Mouse (Mus musculus) stomach, embryonic 16.5 days (tissue): ENCODE measurements around the gene Nos3. TPM values are rescaled to one million over a fixed set of nuclear protein-coding genes. Genes with fewer than 3 reads are reported as not detected.

Experiments
- ATAC-seq: fragments of 200-750 bp; cut with Nextera tagmentation; 2 replicates; pipeline ENCODE4 v1.8.0; 2017; ENCODE audit warnings: moderate number of reproducible peaks, moderate TSS enrichment; ENCODE audit not compliant: insufficient read depth, low FRiP score
- H3K27ac ChIP-seq: fragments of 300-500 bp; sonication (generic); 2 replicates; pipeline ENCODE4 v1.5.1; 2014; ENCODE audit warnings: low read length
- H3K27me3 ChIP-seq: fragments of 300-500 bp; sonication (generic); 2 replicates; pipeline ENCODE4 v1.6.1; 2014; ENCODE audit warnings: low read length, control low read depth, mixed read lengths; ENCODE audit not compliant: control insufficient read depth, insufficient read depth
- H3K36me3 ChIP-seq: fragments of 300-500 bp; sonication (generic); 2 replicates; pipeline ENCODE4 v1.6.1; 2014; ENCODE audit warnings: low read length; ENCODE audit not compliant: control insufficient read depth, insufficient read depth
- H3K4me1 ChIP-seq: fragments of 300-500 bp; sonication (generic); 2 replicates; pipeline ENCODE4 v1.6.1; 2014; ENCODE audit warnings: low read length, control low read depth, mixed read lengths; ENCODE audit not compliant: control insufficient read depth, insufficient read depth
- H3K4me2 ChIP-seq: fragments of 300-500 bp; sonication (generic); 2 replicates; pipeline ENCODE4 v1.6.1; 2014; ENCODE audit warnings: low read depth, low read length, mixed read lengths
- H3K4me3 ChIP-seq: fragments of 300-500 bp; sonication (generic); replicated peaks from 2 replicates; pipeline ENCODE4 v1.5.1; 2014; ENCODE audit warnings: mild to moderate bottlenecking, low read length
- H3K9ac ChIP-seq: fragments of 300-500 bp; sonication (generic); 2 replicates; pipeline ENCODE4 v1.6.1; 2014; ENCODE audit warnings: low read length
- H3K9me3 ChIP-seq: fragments of 300-500 bp; sonication (generic); replicated peaks from 2 replicates; pipeline ENCODE4 v1.6.1; 2016; ENCODE audit warnings: low read length, control low read depth; ENCODE audit not compliant: control insufficient read depth
- WGBS: fragments of 180-500 bp; shearing (Covaris S2); extraction: QIAGEN DNeasy Blood & Tissue Kit; methylation state at CpG from one replicate; pipeline ENCODE4 v1.1.7; 2014; 5-methylcytosine and 5-hydroxymethylcytosine counted together
- polyA plus RNA-seq: library from polyadenylated mRNA; unstranded; fragments of >200 nt; fragmentation: Nextera tagmentation; extraction: Ambion mirVana; gene quantifications from 2 replicates; pipeline ENCODE4 v1.2.1, GENCODE M21; 2015

Nos3 gene
- polyA plus RNA-seq, 1 experiment from 2014 or later, result 6.5 TPM

DNA sequence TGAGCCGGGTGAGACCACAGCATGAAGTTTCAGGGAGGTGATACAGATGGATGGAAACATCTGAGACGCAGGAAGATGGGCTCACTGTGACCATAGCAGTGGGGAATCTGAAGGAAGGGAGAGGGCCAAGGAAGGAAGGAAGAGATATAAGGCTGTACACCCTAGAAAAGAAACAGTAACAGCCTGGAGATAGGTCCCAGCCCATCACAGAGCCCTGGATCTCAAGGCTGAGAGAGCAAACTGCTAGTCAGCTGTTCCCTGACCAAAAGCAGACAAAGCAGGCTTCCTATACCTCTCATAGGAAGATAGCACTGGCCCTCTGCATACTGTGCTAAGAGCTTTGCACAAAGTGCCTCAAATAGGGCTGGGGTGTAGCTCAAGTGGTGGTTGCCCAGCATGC, 14.1 kb downstream of the Nos3 start:
- Histone ChIP-seq H3K9ac (no peak overlapping the region), H3K27ac (no peak overlapping the region), H3K36me3 (no peaks in the 10 kb centered on the region), H3K4me2 (no peak overlapping the region), H3K27me3 (peaks cover 9% of the 10 kb centered on the region; the same call in 1 of the 2 replicates), H3K9me3 (no peaks in the 10 kb centered on the region), H3K4me3 (no peak overlapping the region), H3K4me1 (peaks cover 13% of the 10 kb centered on the region)
- 77% methylated on average over 2 of the region's 2 CpGs for WGBS
- ATAC-seq, result no peak

DNA sequence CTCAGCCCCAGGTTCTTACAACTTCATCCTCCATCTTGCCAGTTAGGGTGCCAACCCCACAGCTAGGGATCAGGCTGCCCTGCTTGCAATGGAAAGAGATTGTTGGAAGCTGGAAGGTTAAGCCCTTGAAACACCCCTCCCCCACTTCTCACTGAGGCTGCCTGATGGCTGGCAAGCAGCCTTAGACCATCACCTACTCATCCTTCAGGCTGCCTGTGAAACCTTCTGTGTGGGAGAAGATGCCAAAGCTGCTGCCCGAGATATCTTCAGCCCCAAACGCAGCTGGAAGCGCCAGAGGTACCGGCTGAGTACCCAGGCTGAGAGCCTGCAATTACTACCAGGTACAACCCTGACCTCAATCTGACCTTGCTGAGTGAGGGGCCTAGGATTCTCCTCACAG, 14.9 kb downstream of the Nos3 start:
- H3K27me3 ChIP-seq, result peaks cover 9% of the 10 kb centered on the region; the same call in 1 of the 2 replicates
- no peak for ATAC-seq
- 62% methylated on average over 4 of the region's 4 CpGs for WGBS

DNA sequence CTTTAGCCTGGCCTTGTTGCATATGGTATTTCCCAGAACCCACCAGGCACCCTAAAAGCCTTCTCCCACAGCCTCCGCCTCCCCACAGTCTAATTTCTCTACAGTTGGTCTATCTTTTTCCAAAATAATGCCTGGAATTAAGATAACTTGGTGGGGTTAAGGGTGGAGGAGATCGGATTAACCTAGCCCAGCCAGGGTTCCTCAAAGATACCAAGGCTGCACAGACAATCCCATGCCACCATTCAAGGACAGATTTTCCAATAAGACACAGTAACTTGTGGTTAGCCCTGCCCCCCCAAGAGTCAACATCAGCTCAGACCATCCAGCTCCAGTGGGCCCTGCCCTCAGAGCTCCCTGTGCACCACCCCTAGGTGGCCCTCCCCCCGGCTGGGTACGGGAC, 15.9 kb downstream of the Nos3 start:
- Histone ChIP-seq H3K4me2 (no peak overlapping the region), H3K4me1 (peaks cover 10% of the 10 kb centered on the region), H3K9me3 (no peaks in the 10 kb centered on the region), H3K9ac (no peak overlapping the region), H3K27me3 (peaks cover 9% of the 10 kb centered on the region), H3K27ac (no peak overlapping the region), H3K36me3 (no peaks in the 10 kb centered on the region), H3K4me3 (no peak overlapping the region)
- ATAC-seq, result no peak
- WGBS, result 86% methylated on average over 4 of the region's 4 CpGs

More for the DNA sequence above, 14.9 kb downstream of the Nos3 start:
- Histone ChIP-seq H3K9ac (no peak overlapping the region), H3K4me2 (no peak overlapping the region), H3K27ac (no peak overlapping the region), H3K9me3 (no peaks in the 10 kb centered on the region), H3K4me1 (peaks cover 14% of the 10 kb centered on the region), H3K36me3 (no peaks in the 10 kb centered on the region), H3K4me3 (no peak overlapping the region)

DNA sequence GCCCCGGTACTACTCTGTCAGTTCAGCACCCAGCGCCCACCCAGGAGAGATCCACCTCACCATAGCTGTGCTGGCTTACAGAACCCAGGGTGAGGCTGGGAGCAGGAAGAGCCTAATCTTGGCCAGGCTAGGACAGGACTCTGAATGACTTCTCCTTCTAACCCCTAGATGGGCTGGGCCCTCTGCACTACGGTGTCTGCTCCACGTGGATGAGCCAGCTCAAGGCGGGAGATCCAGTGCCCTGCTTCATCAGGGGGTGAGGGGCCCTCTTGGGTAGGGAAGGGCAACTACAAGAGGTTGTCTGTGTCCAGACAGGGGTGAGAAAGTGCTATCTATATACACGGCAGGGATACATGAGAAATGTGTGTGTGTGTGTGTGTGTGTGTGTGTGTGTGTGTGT, 16.9 kb downstream of the Nos3 start:
- no peaks in the 10 kb centered on the region for H3K36me3 ChIP-seq
- H3K9me3 ChIP-seq, result no peaks in the 10 kb centered on the region
- WGBS, result 73% methylated on average over 6 of the region's 6 CpGs
- no peak overlapping the region for H3K27ac ChIP-seq
- no peak overlapping the region for H3K4me3 ChIP-seq
- no peak overlapping the region for H3K9ac ChIP-seq
- H3K27me3 ChIP-seq, result peaks cover 14% of the 10 kb centered on the region
- no peak overlapping the region for H3K4me2 ChIP-seq
- no peak for ATAC-seq
- H3K4me1 ChIP-seq, result peaks cover 10% of the 10 kb centered on the region

DNA sequence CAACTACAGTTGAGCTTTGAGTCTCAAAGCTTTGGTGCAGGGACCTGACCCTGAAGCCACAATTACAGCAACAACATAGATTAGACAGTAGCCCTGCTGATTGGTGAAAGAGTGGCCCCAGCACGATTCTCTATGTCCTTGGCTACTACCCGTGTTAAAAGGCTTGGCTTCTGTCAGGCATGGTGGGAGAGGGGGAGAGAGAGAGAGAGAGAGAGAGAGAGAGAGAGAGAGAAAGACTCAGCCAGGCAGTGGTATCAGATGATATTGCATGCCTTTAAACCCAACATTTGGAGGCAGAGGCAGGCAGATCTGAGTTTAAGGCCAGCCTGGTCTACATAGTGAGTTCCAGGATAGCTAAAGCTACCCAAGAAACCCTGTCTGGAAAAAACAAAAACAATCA, 17.4 kb downstream of the Nos3 start:
- Histone ChIP-seq H3K4me2 (no peak overlapping the region), H3K4me1 (peaks cover 15% of the 10 kb centered on the region), H3K36me3 (no peaks in the 10 kb centered on the region), H3K9me3 (no peaks in the 10 kb centered on the region), H3K27ac (no peak overlapping the region), H3K9ac (no peak overlapping the region), H3K27me3 (peaks cover 18% of the 10 kb centered on the region), H3K4me3 (no peak overlapping the region)
- 58% methylated on average over 2 of the region's 2 CpGs for WGBS
- ATAC-seq, result no peak

DNA sequence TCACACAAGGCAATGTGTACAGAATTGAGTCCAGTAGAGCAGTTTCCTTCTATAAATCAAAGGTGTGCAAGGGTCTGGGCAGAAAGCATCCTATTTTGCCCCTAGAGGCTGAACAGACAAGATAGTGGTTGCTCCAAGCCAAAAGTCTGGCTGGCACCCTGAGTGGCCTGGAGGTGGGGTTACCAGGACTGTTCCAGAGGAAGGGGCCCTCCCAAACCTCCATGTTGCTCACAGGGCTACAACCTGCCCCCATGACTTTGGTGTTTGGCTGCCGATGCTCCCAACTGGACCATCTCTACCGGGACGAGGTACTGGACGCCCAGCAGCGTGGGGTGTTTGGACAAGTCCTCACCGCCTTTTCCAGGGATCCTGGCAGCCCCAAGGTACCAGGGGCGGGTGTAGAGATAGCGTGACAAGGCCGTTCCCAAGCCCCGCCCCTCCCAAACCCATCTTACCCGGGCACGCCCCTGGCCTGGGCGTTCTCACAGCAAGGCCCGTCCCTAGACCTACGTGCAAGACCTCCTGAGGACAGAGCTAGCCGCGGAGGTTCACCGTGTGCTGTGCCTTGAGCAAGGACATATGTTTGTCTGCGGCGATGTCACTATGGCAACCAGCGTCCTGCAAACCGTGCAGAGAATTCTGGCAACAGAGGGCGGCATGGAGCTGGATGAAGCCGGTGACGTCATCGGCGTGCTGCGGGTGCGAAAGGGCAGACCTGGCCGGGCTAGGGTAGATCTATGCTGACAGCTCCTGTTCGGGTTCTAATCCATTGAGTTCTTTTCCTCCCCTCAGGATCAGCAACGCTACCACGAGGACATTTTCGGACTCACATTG, 18.6 kb downstream of the Nos3 start:
- peak overlapping the region; percentile 61 for H3K9ac ChIP-seq
- peak overlapping the region; percentile 49 for H3K4me3 ChIP-seq
- no peaks in the 10 kb centered on the region for H3K9me3 ChIP-seq
- H3K4me2 ChIP-seq, result peak overlapping the region; percentile 61
- peaks cover 22% of the 10 kb centered on the region for H3K27me3 ChIP-seq
- WGBS, result 1% methylated on average over 34 of the region's 34 CpGs
- H3K4me1 ChIP-seq, result peaks cover 26% of the 10 kb centered on the region
- peak; percentile 90 for ATAC-seq
- peak overlapping the region; percentile 2 for H3K27ac ChIP-seq
- H3K36me3 ChIP-seq, result no peaks in the 10 kb centered on the region

DNA sequence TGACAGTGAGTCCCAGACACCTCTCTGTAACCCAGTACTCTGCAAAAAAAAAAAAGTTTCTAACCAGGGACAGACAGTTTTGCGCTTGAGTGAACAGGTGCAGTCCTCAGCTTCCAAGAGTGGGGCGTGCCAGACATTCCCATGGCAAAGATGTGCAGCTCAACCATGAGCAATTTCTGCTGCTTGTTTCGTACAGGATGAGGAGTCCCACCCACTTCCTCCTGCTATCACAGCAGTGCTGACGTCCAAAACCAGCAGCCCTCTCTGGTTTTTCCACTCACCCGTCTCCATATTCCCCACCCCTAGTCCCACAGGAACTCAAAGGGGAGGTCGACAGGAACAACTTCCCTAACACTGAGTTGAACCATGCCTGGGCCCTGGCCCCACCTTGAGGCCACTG, 19.8 kb downstream of the Nos3 start:
- H3K9me3 ChIP-seq, result no peaks in the 10 kb centered on the region
- H3K4me3 ChIP-seq, result no peak overlapping the region
- no peak overlapping the region for H3K27ac ChIP-seq
- H3K9ac ChIP-seq, result no peak overlapping the region
- peaks cover 26% of the 10 kb centered on the region for H3K4me1 ChIP-seq
- no peaks in the 10 kb centered on the region for H3K36me3 ChIP-seq
- 63% methylated on average over 6 of the region's 6 CpGs for WGBS
- ATAC-seq, result no peak
- peaks cover 20% of the 10 kb centered on the region for H3K27me3 ChIP-seq
- no peak overlapping the region for H3K4me2 ChIP-seq

DNA sequence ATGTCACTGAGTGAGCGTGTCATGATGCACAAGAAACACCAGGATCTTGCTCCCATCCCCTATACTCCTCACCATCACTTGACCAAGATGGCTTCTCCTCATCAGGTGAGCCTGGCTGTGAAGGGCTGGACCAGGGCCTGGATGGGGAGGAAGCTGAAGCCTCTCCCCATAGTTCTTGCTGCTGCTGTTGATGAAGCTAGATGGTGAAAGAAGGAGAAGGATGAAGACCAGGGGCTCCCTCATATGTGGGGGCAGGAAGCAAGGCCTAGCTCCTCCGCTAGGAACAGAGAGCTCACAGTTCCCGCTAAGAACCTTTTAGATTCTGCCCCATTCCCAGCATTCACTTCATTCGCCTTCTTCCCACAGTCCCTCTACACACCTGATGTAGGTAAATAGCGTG, 20.8 kb downstream of the Nos3 start:
- Histone ChIP-seq H3K4me2 (no peak overlapping the region), H3K36me3 (no peaks in the 10 kb centered on the region), H3K4me3 (no peak overlapping the region), H3K27me3 (peaks cover 18% of the 10 kb centered on the region; the same call in 1 of the 2 replicates), H3K4me1 (peaks cover 26% of the 10 kb centered on the region), H3K9me3 (no peaks in the 10 kb centered on the region), H3K27ac (no peak overlapping the region), H3K9ac (no peak overlapping the region)
- ATAC-seq, result no peak
- 95% methylated on average over 5 of the region's 5 CpGs for WGBS

DNA sequence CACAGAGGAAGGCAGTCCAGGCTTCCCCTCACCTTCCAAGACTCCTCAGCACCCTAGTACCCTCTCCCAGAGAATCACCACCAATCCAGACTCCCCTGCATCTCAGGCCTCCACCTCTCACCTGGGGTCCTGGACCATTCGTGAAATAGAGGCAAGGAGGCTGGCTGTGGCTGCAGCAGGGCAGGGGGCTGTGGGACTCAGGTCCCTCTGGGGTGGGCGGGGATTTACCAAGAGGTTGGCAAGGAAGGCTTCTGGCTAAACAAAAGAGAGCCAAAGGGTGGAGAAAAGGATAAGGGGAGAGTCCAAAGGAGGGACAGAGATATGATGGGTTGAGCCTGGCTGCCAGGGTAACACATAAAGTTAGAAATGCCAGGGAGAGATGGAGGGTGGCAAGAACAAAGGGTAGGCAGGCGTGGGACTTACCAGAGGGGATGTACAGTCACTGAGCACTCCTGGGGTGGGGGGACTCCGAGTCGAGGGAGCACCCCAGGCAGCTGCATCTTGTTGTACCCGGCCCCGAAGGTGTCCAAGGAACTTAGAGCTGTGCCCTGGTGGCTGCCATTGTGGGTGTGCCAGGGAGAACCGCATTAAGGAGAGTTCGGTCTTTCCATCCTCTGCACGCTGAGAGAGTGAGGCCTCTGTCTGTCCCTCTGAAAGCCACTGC, 21.4 kb downstream of the Nos3 start:
- Histone ChIP-seq H3K36me3 (no peaks in the 10 kb centered on the region), H3K27ac (no peak overlapping the region), H3K9me3 (no peaks in the 10 kb centered on the region), H3K4me1 (peaks cover 26% of the 10 kb centered on the region), H3K9ac (no peak overlapping the region), H3K4me2 (no peak overlapping the region), H3K27me3 (peaks cover 18% of the 10 kb centered on the region; the same call in 1 of the 2 replicates), H3K4me3 (no peak overlapping the region)
- 87% methylated on average over 10 of the region's 10 CpGs for WGBS
- ATAC-seq, result no peak
